Mouse (Mus musculus) frontal cortex, postnatal 36 days (tissue): ENCODE results near the gene Eps15l1.

Experiments
- DNase-seq, 2 experiments: peaks; one replicate each; pipeline ENCODE4 v3.0.0; 2022; ENCODE audit warnings: low spot score in 2 of 2

Gene Eps15l1

GRCm38 (mm10) chr8:72319921-72320802 is 101.1 kb downstream of the Eps15l1 start:
- DNase-seq: no peak

GRCm38 (mm10) chr8:72319397-72319796 is 101.9 kb downstream of the Eps15l1 start:
- DNase-seq: no peak

DNA sequence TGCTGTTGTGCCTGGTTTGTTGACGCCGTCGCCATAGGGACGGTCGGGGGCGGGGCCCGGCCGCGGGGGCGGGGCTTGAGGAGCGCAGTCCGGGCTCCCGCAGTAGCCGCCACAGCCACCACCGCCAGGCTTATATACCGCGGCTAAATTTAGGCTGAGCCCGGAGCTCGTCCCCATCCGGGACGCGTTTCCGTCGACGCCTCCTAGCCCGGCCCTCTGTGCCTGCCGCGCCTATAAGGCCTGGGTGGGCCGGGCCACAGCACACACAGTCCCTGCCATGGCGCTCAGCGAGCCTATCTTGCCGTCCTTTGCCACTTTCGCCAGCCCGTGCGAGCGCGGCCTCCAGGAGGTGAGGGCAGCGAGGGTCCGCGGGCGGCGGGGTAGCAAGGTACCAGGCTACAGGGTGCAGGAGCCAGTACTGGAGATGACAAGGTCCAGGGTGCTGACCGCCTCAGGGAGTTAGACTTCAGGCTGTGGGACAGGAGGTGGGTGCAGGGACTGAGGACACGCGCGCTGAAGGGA is 102.4 kb downstream of the Eps15l1 start, which contains the start of gene Klf2:
Gene Klf2, plus strand, starts transcription at position 233 of the 522 bp plus-strand sequence.
- DNase-seq: peak; percentile 76 to 86

DNA sequence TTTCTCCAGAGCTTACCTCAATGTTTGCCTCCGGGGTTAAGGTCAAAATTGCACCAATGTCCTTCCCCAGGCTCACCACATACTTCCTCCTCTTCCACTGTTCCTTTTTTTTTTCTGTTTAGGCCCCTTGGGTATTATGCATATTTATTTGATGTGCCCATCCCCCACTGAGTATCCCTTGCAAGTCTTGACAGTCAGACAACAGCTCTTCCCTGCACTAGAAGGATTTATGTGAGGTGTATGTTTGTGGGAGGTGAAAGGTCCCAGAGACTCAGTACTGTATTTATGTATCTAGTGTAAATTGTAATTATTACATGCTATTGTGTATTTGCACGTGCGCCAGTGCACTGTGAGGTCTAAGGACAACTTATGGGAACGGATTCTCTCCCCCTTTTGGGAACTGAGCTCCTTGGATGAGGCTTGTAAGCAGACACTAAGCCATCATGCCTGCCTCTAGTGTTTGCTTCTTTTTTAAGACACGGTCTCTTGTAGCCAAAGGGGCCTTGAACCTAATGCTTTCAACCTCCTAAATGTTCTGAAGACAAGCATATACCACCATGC is 103.4 kb downstream of the Eps15l1 start:
- DNase-seq: no peak

GRCm38 (mm10) chr8:72316053-72316695 is 105.1 kb downstream of the Eps15l1 start:
- no peak for DNase-seq

DNA sequence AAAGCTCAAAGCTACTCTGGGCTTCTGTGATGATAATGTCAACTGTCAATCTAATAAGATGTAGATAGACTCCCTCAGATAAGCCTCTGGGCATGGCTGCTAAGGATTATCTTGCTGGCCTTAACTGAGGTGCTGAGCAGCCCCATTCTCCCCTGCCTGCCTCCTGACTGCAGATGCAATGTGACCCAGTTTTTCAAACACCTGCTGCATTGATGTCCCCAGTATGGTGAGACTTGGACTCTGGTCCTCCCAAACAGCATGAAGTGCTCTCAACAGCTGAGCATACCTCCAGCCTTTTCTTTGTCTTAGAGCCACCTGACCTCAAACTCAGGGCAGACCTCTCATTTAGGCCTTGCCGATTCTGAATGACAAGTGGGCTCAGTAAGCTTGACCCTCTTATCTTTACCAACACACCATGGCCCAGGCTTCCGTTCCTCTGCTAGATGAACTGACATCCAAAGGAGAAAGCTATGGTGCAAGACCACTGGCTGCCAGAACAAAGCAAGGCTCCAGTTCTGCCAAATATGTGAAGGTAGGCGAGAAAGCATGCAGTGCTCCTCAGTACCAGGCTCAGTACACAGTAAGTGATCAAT is 108.2 kb downstream of the Eps15l1 start:
- DNase-seq: no peak

DNA sequence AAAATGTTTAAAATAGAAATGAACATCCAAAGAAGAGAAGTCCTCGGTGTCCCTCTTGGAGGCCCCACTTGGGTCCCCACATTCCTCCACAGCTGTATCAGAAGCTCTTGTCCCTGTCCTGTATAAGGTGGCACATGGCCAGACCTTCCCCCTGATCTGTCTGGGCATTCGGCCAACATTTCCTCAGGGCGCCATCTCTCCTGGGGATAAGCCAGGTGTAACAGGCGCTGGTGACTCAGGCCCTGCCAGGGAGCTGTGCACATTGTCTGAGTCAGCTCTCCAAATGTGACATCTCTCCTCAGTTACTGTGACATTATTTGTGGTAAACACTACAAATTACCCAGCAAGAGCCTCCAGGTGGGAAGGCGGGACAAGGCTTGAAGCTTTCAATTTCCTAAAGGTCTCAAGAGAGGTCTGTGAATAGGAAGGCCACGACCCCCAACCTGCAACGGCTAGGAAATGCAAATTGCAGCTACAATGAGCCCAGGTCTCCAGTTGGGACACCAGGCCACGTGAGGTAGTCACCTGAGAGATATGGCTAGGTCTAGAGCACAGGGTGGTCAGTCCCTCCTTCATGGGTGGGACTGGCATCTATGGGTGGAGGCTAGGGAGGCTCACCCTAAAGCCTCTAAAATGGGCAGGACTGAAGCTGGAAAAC is 110.3 kb downstream of the Eps15l1 start:
- peak; percentile 68 to 75 for DNase-seq

GRCm38 (mm10) chr8:72308276-72308675 is 113.0 kb downstream of the Eps15l1 start:
- no peak for DNase-seq

- no peak for DNase-seq
Observed at GRCm38 (mm10) chr8:72306913-72307312, 114.3 kb downstream of the Eps15l1 start.

- no peak for DNase-seq
Observed at GRCm38 (mm10) chr8:72305210-72305905, 115.9 kb downstream of the Eps15l1 start, which contains the start of gene Gm10282. Gm10282 (minus strand) TSS chr8:72305260.

- peak in 1 of 2 experiments; percentile 23 for DNase-seq
Observed at GRCm38 (mm10) chr8:72303633-72304032, 117.6 kb downstream of the Eps15l1 start.

DNA sequence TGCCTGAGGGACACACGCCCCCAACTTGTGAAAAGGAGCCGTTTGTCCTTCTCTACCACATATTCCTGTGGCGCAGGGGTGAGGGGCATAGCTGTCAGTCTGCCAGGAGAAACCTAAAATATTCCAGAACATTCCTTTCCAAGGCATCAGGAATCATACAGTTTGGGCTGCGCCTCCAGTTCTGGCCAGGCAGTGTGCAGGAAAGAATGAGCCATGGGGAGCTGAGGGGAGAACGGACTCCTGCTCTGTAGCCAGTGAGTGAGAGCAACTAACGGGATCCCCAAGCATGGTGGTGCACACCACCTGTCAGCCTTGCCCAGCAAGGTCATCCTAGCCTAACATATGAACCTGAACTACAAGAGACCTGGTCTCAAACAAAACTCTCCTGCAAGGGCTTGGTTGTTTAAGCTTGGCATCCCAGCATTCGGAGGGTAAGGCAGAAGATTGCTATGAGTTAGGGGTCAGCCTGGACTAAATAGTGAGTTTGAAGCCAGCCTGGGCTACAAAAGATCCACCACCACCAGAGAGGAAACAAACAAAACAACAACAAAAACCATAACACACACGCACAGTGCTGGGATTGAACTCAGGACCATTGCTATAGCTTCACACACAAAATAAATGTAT is 118.2 kb downstream of the Eps15l1 start:
- DNase-seq: no peak

- no peak for DNase-seq
Observed at GRCm38 (mm10) chr8:72301497-72301896, 119.8 kb downstream of the Eps15l1 start.

GRCm38 (mm10) chr8:72300654-72301400 is 120.4 kb downstream of the Eps15l1 start:
- no peak for DNase-seq

DNA sequence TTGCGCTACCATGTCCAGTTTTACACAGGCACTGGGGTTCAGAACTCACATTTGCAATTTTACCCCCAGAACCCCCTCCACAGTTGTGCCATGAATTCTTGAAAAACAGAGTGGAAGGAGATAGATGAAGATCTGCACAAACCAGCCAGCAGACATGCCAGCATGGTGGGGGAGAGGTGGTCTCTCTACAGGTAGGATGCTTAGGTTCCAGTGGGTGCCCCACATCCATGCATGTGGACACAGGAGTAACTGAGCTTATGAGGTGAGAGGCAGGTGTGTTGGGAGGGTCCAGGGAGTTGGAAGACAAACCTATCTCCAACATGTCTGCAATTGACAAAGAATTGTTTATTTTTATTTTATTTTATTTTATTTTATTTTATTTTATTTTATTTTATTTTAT is 122.3 kb downstream of the Eps15l1 start:
- no peak for DNase-seq

- no peak for DNase-seq
Observed at GRCm38 (mm10) chr8:72296561-72296960, 124.7 kb downstream of the Eps15l1 start.

DNA sequence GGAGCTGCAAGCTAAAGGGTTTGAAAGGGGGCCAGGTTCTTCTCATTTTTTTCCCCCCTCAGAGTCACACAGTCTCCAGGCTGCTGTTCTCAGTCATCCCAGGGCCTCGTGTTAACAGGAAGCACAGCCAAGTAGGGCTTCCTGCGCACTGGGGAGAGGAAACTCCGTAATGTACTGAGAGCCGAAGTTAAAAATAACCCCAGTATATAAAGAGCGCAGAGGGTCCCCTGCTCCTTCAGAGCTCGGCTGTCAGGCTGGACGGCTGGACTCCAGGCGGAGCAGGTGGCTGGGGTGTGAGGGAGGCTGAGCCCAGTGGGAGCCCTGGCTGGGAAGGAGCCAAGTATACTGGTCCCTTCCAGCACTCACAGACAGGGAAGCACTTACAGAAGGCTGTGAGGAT is 125.6 kb downstream of the Eps15l1 start:
- DNase-seq: peak; percentile 57 to 67

- DNase-seq: no peak
Observed at GRCm38 (mm10) chr8:72295125-72295524, 126.1 kb downstream of the Eps15l1 start.

- no peak for DNase-seq
Observed at GRCm38 (mm10) chr8:72293309-72293708, 128.0 kb downstream of the Eps15l1 start.

DNA sequence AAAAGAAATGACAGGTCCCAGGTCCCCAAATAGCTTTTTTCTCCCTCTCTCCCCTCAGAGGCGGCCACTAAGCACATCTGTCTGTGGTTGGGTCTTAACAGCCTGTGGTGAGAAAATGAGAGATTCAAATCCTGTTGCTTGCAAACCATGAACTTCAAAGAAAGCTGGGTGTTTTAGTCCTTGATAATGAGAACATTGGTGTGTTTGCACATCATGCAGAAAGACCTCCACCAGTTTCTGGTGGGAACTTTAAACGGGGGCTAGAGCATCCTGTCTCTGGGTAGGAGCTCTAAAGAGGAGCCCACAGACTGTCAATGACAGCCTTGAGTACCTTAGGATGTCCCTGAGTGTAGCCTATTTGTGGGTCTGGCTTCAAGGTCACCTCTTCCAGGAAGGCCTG is 130.2 kb downstream of the Eps15l1 start:
- DNase-seq: no peak
